Mouse (Mus musculus): ENCODE results near the gene Alkbh4. TPM values are rescaled to one million over a fixed set of nuclear protein-coding genes. Genes with fewer than 3 reads are reported as not detected.

The Alkbh4 gene
- polyA plus RNA-seq (2016; fragmentation: Nextera tagmentation; extraction: Ambion mirVana) = 27.7 and 29.9 TPM in 2 replicates

DNA sequence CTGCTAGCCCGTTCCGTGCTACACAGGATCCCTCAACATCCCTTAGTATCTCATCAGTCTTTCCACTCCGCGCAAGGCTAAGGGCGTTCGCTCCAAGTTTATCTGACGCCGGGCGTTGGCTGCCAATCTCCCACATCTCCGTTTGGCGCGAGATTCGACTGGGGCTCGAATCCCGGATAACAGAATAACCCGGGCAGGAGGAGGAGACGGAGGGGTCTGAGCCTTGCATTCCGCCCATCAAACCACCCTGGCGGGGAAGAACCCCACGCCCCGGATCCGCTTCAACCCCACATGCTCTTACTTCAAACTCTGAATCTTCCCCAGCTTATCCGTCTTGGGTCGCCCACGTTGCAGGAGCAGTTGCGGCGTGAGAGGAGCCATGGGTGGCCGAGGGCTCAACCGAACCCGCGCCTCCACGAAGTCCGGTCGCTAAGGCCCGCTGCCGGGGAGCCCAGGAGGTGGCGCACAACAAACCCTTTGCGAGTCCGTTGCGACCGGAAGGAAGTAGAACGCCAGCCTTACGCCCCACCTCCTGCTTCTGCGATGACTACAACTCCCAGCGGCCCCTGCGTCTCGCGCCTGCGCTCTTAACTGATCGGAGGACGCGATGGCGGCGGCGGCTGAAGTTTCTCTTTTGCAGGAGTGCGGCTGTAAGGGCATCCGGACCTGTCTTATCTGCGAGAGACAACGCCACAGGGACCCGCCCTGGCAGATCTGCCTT lies at the start of gene Alkbh4, which contains the start of gene Lrwd1:
Gene Alkbh4, plus strand, starts transcription at position 576 of the 721 bp plus-strand sequence.
Gene Lrwd1, minus strand, starts transcription at position 504 of the 721 bp plus-strand sequence.
- Histone ChIP-seq H3K9ac (replicated peaks) (peak within 1 kb of the TSS; percentile 81), H3K9me3 (no peaks in the 10 kb centered on the region), H3K36me3 (peaks cover 60% of the 10 kb centered on the region), H3K4me3 (replicated peaks) (peak within 1 kb of the TSS; percentile 64), H3K4me2 (peak within 1 kb of the TSS; percentile 76), H3K27me3 (no peaks in the 10 kb centered on the region), H3K27ac (peak within 1 kb of the TSS; percentile 20; the same call in 1 of the 2 replicates), H3K4me1 (replicated peaks) (peaks cover 18% of the 10 kb centered on the region)
- ATAC-seq (ENCODE audit: insufficient number of reproducible peaks, insufficient read depth, low FRiP score, low TSS enrichment, low read depth) = peak; percentile 82
- WGBS = under 1% methylated on average over 60 of the region's 60 CpGs

DNA sequence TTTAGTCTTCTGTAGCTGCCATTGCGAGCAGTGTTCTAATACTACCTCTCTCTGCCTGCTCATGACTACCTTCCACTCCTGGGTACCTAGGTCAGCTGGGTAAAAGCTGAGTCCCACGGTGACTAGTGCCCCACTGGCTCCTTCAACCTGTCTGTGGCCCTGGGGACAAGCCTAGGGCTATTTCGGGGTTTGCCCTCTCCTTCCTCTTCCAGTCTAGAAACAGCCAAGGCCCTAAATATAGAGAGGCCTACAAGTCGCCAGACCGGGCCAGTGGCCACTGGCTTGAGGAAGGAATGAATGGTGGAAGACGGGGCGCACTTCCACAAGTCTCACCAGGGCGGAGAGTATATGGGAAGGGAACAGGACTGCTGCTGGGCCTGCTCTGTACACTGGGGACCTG lies 49.7 kb upstream of the Alkbh4 start:
- H3K4me1 ChIP-seq (replicated peaks) = peaks cover 23% of the 10 kb centered on the region
- 92% methylated on average over 8 of the region's 8 CpGs for WGBS
- no peak for ATAC-seq (ENCODE audit: insufficient number of reproducible peaks, insufficient read depth, low FRiP score, low TSS enrichment, low read depth)
- no peaks in the 10 kb centered on the region for H3K9me3 ChIP-seq
- H3K9ac ChIP-seq (replicated peaks) = no peak overlapping the region
- no peak overlapping the region for H3K4me2 ChIP-seq
- no peak overlapping the region for H3K27ac ChIP-seq
- H3K36me3 ChIP-seq = no peaks in the 10 kb centered on the region; the same call in 1 of the 2 replicates
- peaks cover 46% of the 10 kb centered on the region for H3K27me3 ChIP-seq
- no peak overlapping the region for H3K4me3 ChIP-seq (replicated peaks)

GRCm38 (mm10) chr5:136088821-136089575 lies 46.9 kb upstream of the Alkbh4 start:
- H3K27me3 ChIP-seq = peaks cover 45% of the 10 kb centered on the region
- 17% methylated on average over 14 of the region's 14 CpGs for WGBS

GRCm38 (mm10) chr5:136091927-136092326 lies 44.0 kb upstream of the Alkbh4 start:
- ATAC-seq (ENCODE audit: insufficient number of reproducible peaks, insufficient read depth, low FRiP score, low TSS enrichment, low read depth) = no peak
- Histone ChIP-seq H3K4me2 (no peak overlapping the region), H3K27me3 (peaks cover 19% of the 10 kb centered on the region; the same call in 1 of the 2 replicates), H3K9ac (replicated peaks) (no peak overlapping the region), H3K36me3 (no peaks in the 10 kb centered on the region), H3K4me1 (replicated peaks) (no peaks in the 10 kb centered on the region), H3K27ac (no peak overlapping the region), H3K9me3 (no peaks in the 10 kb centered on the region), H3K4me3 (replicated peaks) (no peak overlapping the region)
- WGBS = 64% methylated on average over 5 of the region's 5 CpGs

More at GRCm38 (mm10) chr5:136088821-136089575, 46.9 kb upstream of the Alkbh4 start:
- no peaks in the 10 kb centered on the region; the same call in 1 of the 2 replicates for H3K36me3 ChIP-seq
- H3K27ac ChIP-seq = no peak overlapping the region
- no peak overlapping the region for H3K4me3 ChIP-seq (replicated peaks)
- ATAC-seq (ENCODE audit: insufficient number of reproducible peaks, insufficient read depth, low FRiP score, low TSS enrichment, low read depth) = no peak
- no peaks in the 10 kb centered on the region for H3K9me3 ChIP-seq
- peaks cover 18% of the 10 kb centered on the region for H3K4me1 ChIP-seq (replicated peaks)
- H3K4me2 ChIP-seq = no peak overlapping the region
- H3K9ac ChIP-seq (replicated peaks) = no peak overlapping the region

GRCm38 (mm10) chr5:136094249-136095010 lies 41.5 kb upstream of the Alkbh4 start:
- WGBS = 75% methylated on average over 8 of the region's 8 CpGs

DNA sequence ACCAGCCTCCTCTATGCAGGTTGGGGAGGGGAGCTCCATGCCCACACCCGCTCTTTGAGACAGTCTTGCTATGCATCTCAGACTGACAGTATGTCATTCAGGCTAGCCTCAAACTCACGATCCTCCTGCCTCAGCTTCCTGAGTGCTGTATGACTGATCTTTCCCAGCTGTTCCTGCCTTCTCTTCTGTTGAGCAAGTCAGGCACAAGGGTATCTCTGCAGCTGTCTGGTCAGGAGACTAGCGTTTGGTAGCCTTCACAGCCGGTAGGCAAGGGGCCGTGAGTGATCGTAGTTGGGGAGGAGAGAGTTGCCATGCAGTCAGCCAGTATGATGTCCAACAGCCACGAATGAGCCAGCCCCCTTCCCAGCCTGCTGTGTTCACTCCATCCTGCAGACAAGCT lies 40.9 kb upstream of the Alkbh4 start:
- ATAC-seq (ENCODE audit: insufficient number of reproducible peaks, insufficient read depth, low FRiP score, low TSS enrichment, low read depth) = no peak
- no peak overlapping the region for H3K27ac ChIP-seq
- no peaks in the 10 kb centered on the region for H3K9me3 ChIP-seq
- peaks cover 3% of the 10 kb centered on the region; the same call in 1 of the 2 replicates for H3K27me3 ChIP-seq
- no peak overlapping the region for H3K4me3 ChIP-seq (replicated peaks)
- 71% methylated on average over 7 of the region's 7 CpGs for WGBS
- H3K4me2 ChIP-seq = no peak overlapping the region
- H3K4me1 ChIP-seq (replicated peaks) = no peaks in the 10 kb centered on the region
- H3K9ac ChIP-seq (replicated peaks) = no peak overlapping the region
- H3K36me3 ChIP-seq = no peaks in the 10 kb centered on the region

More at GRCm38 (mm10) chr5:136094249-136095010, 41.5 kb upstream of the Alkbh4 start:
- no peaks in the 10 kb centered on the region for H3K9me3 ChIP-seq
- no peaks in the 10 kb centered on the region for H3K36me3 ChIP-seq
- no peak overlapping the region for H3K27ac ChIP-seq
- ATAC-seq (ENCODE audit: insufficient number of reproducible peaks, insufficient read depth, low FRiP score, low TSS enrichment, low read depth) = no peak
- peaks cover 5% of the 10 kb centered on the region; the same call in 1 of the 2 replicates for H3K27me3 ChIP-seq
- no peaks in the 10 kb centered on the region for H3K4me1 ChIP-seq (replicated peaks)
- no peak overlapping the region for H3K4me3 ChIP-seq (replicated peaks)
- no peak overlapping the region for H3K4me2 ChIP-seq
- H3K9ac ChIP-seq (replicated peaks) = no peak overlapping the region

DNA sequence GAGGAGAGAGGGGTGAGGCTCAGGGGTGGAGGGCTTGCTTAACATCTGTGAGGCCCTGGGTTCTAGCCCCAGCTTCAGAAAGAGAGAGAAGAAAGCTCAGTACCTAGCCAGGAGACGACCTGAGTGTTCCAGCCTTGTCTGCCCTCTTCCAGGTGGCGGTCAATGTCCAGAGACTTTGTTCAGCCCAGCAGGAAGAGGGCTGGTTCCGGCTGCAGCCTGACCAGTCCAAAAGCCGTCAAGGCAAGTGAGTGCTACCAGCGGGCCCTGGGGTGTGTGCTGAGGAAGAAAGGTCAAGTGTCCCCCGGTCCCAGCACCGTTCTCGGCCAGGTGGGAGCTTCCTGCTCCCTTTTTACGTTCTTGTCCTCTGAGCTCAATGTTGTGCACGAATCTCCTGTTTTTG lies 37.4 kb upstream of the Alkbh4 start:
- Histone ChIP-seq H3K36me3 (no peaks in the 10 kb centered on the region), H3K27me3 (peaks cover 29% of the 10 kb centered on the region), H3K4me1 (replicated peaks) (peaks cover 9% of the 10 kb centered on the region; the same call in 1 of the 2 replicates), H3K9ac (replicated peaks) (no peak overlapping the region), H3K4me3 (replicated peaks) (no peak overlapping the region), H3K9me3 (no peaks in the 10 kb centered on the region), H3K4me2 (no peak overlapping the region), H3K27ac (no peak overlapping the region)
- no peak for ATAC-seq (ENCODE audit: insufficient number of reproducible peaks, insufficient read depth, low FRiP score, low TSS enrichment, low read depth)
- 80% methylated on average over 10 of the region's 10 CpGs for WGBS

DNA sequence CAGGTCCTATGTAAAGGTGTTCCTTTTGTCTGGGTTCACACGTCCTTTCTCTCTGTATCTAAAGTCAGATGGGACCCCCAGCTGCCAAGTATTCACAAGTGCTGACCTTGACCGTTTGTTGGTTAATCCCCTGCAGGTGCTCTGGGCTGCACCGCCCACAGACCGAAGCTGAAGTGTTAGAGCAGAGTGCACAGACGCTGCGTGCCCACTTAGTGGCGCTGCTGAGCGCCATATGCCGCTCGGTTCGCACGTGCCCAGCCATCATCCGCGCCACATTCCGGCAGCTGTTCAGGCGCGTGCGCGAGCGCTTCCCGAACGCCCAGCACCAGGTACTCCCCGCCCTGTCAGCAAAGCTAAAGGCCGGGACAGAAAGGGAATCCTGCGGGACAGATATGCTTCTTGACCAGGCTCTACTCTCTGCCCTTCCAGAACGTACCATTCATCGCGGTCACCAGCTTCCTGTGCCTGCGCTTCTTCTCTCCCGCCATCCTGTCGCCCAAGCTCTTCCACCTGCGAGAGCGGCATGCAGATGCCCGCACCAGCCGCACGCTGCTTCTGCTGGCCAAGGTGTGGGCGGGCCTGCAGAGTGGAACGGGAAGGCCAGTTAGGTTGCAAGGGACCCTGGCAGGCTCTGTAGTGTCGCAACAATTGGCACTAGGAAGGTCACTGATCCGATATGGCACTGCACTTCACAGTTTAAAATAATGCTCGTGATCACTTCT lies 33.7 kb upstream of the Alkbh4 start:
- H3K4me3 ChIP-seq (replicated peaks) = peak overlapping the region; percentile 36
- peak; percentile 48; the same call in 1 of the 2 replicates for ATAC-seq (ENCODE audit: insufficient number of reproducible peaks, insufficient read depth, low FRiP score, low TSS enrichment, low read depth)
- peak overlapping the region; percentile 63 for H3K4me2 ChIP-seq
- H3K27me3 ChIP-seq = peaks cover 43% of the 10 kb centered on the region
- 0 out of 2 replicates have a peak, but pooled peaks cover 3% of the 10 kb centered on the region for H3K9me3 ChIP-seq
- H3K36me3 ChIP-seq = no peaks in the 10 kb centered on the region
- H3K27ac ChIP-seq = no peak overlapping the region
- peaks cover 9% of the 10 kb centered on the region; the same call in 1 of the 2 replicates for H3K4me1 ChIP-seq (replicated peaks)
- peak overlapping the region; percentile 51 for H3K9ac ChIP-seq (replicated peaks)
- 6% methylated on average over 41 of the region's 41 CpGs for WGBS

DNA sequence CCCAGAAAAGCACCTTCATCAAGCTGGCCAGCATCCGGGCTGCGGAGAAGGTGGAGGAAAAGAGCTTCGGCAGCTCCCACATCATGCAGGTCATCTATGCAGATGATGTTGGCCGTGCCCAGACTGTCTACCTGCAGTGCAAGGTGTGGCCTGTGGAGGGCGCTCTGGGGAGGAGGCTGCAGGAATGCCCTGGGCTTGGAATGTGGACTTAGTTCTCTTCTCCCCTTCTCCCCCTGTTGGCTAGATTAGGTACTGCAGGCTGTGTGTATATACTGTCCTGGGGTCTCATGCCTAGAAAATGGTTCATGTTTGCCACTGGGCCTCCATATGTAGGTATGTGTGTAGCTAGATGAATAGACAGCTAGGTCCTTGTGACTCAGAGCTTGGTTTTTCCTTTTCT lies 31.4 kb upstream of the Alkbh4 start:
- peaks cover 43% of the 10 kb centered on the region for H3K27me3 ChIP-seq
- H3K9ac ChIP-seq (replicated peaks) = no peak overlapping the region
- H3K4me1 ChIP-seq (replicated peaks) = peaks cover 9% of the 10 kb centered on the region; the same call in 1 of the 2 replicates
- 0 out of 2 replicates have a peak, but pooled peaks cover 3% of the 10 kb centered on the region for H3K9me3 ChIP-seq
- ATAC-seq (ENCODE audit: insufficient number of reproducible peaks, insufficient read depth, low FRiP score, low TSS enrichment, low read depth) = no peak
- no peak overlapping the region for H3K4me2 ChIP-seq
- H3K27ac ChIP-seq = no peak overlapping the region
- no peaks in the 10 kb centered on the region for H3K36me3 ChIP-seq
- H3K4me3 ChIP-seq (replicated peaks) = no peak overlapping the region
- 88% methylated on average over 5 of the region's 5 CpGs for WGBS

DNA sequence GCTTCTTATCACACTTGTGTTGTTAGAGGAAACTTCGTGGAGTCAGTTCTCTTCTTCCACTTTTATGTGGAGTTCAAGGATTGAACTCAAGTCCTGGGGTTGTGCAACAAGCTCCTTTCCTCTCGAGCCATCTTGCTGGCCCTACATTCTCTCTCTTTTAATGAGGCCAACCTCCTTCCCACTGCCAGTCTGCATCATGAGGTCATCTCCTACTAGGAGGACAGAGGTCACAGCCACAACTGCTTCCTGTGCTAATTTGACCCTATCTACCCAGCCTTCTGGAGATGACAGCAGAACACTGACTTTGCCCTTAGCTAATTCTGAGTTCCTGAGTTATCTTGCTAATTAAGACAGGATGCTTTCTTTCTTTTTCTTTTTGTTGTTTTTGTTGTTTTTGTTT lies 27.5 kb upstream of the Alkbh4 start:
- Histone ChIP-seq H3K4me1 (replicated peaks) (no peaks in the 10 kb centered on the region), H3K36me3 (no peaks in the 10 kb centered on the region), H3K4me3 (replicated peaks) (no peak overlapping the region), H3K9me3 (0 out of 2 replicates have a peak, but pooled peaks cover 3% of the 10 kb centered on the region), H3K27ac (no peak overlapping the region), H3K4me2 (no peak overlapping the region), H3K9ac (replicated peaks) (no peak overlapping the region), H3K27me3 (peaks cover 16% of the 10 kb centered on the region)
- no peak for ATAC-seq (ENCODE audit: insufficient number of reproducible peaks, insufficient read depth, low FRiP score, low TSS enrichment, low read depth)
- 51% methylated on average over 2 of the region's 2 CpGs for WGBS
